Mouse (Mus musculus): ENCODE measurements around the gene Slc34a1. TPM values are rescaled to one million over a fixed set of nuclear protein-coding genes. Genes with fewer than 3 reads are reported as not detected.

The Slc34a1 gene
- polyA plus RNA-seq, 2 experiments = 0.01 TPM; not detected in 1

- ATAC-seq (ENCODE audit: insufficient read depth) (peak; percentile 68; the same call in 1 of the 2 replicates), DNase-seq (ENCODE audit: low read depth in 3 of 3, low spot score in 3 of 3) (peak; percentile 42 to 59 (median 52))
- Histone ChIP-seq H3K9me3 (ENCODE audit: control insufficient read depth, low read length) (no peaks in the 10 kb centered on the region), H3K4me2 (ENCODE audit: low read depth) (no peak overlapping the region), H3K4me3 (ENCODE audit: insufficient read depth in 1 of 2, low read depth in 2 of 2, low read length in 2 of 2) (no peak overlapping the region), H3K4me1 (replicated peaks; ENCODE audit: control insufficient read depth in 2 of 2, insufficient read depth in 2 of 2, low read length in 1 of 2) (0 out of 4 replicates have a peak, but pooled peaks cover 0 to 2% of the 10 kb centered on the region in 2 experiments), H3K9ac (replicated peaks) (no peak overlapping the region), H3K36me3 (replicated peaks; ENCODE audit: control insufficient read depth, insufficient read depth, low read depth) (no peaks in the 10 kb centered on the region), H3K27ac (no peak overlapping the region), H3K27me3 (ENCODE audit: control insufficient read depth, insufficient read depth, low read length) (peaks cover 11% of the 10 kb centered on the region)
- 9% methylated on average over 11 of the region's 11 CpGs for WGBS (ENCODE audit: insufficient replicate concordance)
- no peak for TF ChIP-seq EP300 (IDR thresholded peaks at IDR 0.05; ENCODE audit: low read depth)
- peak; percentile 95 for TF ChIP-seq CTCF (IDR thresholded peaks at IDR 0.05; ENCODE audit: low read depth)
Observed at GRCm38 (mm10) chr13:55404853-55405782, 7.1 kb downstream of the Slc34a1 start.

GRCm38 (mm10) chr13:55405783-55406390 is 7.9 kb downstream of the Slc34a1 start:
- TF ChIP-seq EP300 (IDR thresholded peaks at IDR 0.05; ENCODE audit: low read depth) (no peak), CTCF (IDR thresholded peaks at IDR 0.05; ENCODE audit: low read depth) (no peak)
- H3K36me3 ChIP-seq (replicated peaks; ENCODE audit: control insufficient read depth, insufficient read depth, low read depth) = no peaks in the 10 kb centered on the region
- no peak overlapping the region for H3K27ac ChIP-seq
- no peak overlapping the region for H3K4me2 ChIP-seq (ENCODE audit: low read depth)
- WGBS (ENCODE audit: insufficient replicate concordance) = 25% methylated on average over 13 of the region's 13 CpGs
- H3K9me3 ChIP-seq (ENCODE audit: control insufficient read depth, low read length) = no peaks in the 10 kb centered on the region
- ATAC-seq (ENCODE audit: insufficient read depth) (no peak), DNase-seq (ENCODE audit: low read depth in 3 of 3, low spot score in 3 of 3) (no peak)
- peaks cover 11% of the 10 kb centered on the region for H3K27me3 ChIP-seq (ENCODE audit: control insufficient read depth, insufficient read depth, low read length)
- no peak overlapping the region for H3K4me3 ChIP-seq (ENCODE audit: insufficient read depth in 1 of 2, low read depth in 2 of 2, low read length in 2 of 2)
- H3K9ac ChIP-seq (replicated peaks) = no peak overlapping the region
- 0 out of 4 replicates have a peak, but pooled peaks cover 0 to 2% of the 10 kb centered on the region in 2 experiments for H3K4me1 ChIP-seq (replicated peaks; ENCODE audit: control insufficient read depth in 2 of 2, insufficient read depth in 2 of 2, low read length in 1 of 2)

GRCm38 (mm10) chr13:55407341-55407740 is 9.4 kb downstream of the Slc34a1 start:
- no peak for TF ChIP-seq CTCF (IDR thresholded peaks at IDR 0.05; ENCODE audit: low read depth)
- TF ChIP-seq EP300 (IDR thresholded peaks at IDR 0.05; ENCODE audit: low read depth) = no peak
- Histone ChIP-seq H3K4me3 (ENCODE audit: insufficient read depth in 1 of 2, low read depth in 2 of 2, low read length in 2 of 2) (no peak overlapping the region), H3K27ac (no peak overlapping the region), H3K4me2 (ENCODE audit: low read depth) (no peak overlapping the region), H3K27me3 (ENCODE audit: control insufficient read depth, insufficient read depth, low read length) (peaks cover 11% of the 10 kb centered on the region), H3K4me1 (replicated peaks; ENCODE audit: control insufficient read depth in 2 of 2, insufficient read depth in 2 of 2, low read length in 1 of 2) (0 out of 4 replicates have a peak, but pooled peaks cover 0 to 2% of the 10 kb centered on the region in 2 experiments), H3K36me3 (replicated peaks; ENCODE audit: control insufficient read depth, insufficient read depth, low read depth) (no peaks in the 10 kb centered on the region), H3K9me3 (ENCODE audit: control insufficient read depth, low read length) (no peaks in the 10 kb centered on the region), H3K9ac (replicated peaks) (no peak overlapping the region)
- DNase-seq (ENCODE audit: low read depth in 3 of 3, low spot score in 3 of 3) (no peak), ATAC-seq (ENCODE audit: insufficient read depth) (no peak)
- WGBS (ENCODE audit: insufficient replicate concordance) = 53% methylated on average over 4 of the region's 4 CpGs

GRCm38 (mm10) chr13:55408546-55409120 is 10.6 kb downstream of the Slc34a1 start:
- WGBS (ENCODE audit: insufficient replicate concordance) = 64% methylated on average over 19 of the region's 19 CpGs
- H3K9me3 ChIP-seq (ENCODE audit: control insufficient read depth, low read length) = no peaks in the 10 kb centered on the region
- peaks cover 11% of the 10 kb centered on the region for H3K27me3 ChIP-seq (ENCODE audit: control insufficient read depth, insufficient read depth, low read length)
- no peak overlapping the region for H3K27ac ChIP-seq
- TF ChIP-seq EP300 (IDR thresholded peaks at IDR 0.05; ENCODE audit: low read depth) (no peak), CTCF (IDR thresholded peaks at IDR 0.05; ENCODE audit: low read depth) (no peak)
- no peak for DNase-seq (ENCODE audit: low read depth in 3 of 3, low spot score in 3 of 3)
- H3K4me2 ChIP-seq (ENCODE audit: low read depth) = no peak overlapping the region
- H3K9ac ChIP-seq (replicated peaks) = no peak overlapping the region
- 0 out of 4 replicates have a peak, but pooled peaks cover 0 to 2% of the 10 kb centered on the region in 2 experiments for H3K4me1 ChIP-seq (replicated peaks; ENCODE audit: control insufficient read depth in 2 of 2, insufficient read depth in 2 of 2, low read length in 1 of 2)
- no peak for ATAC-seq (ENCODE audit: insufficient read depth)
- no peaks in the 10 kb centered on the region for H3K36me3 ChIP-seq (replicated peaks; ENCODE audit: control insufficient read depth, insufficient read depth, low read depth)
- no peak overlapping the region for H3K4me3 ChIP-seq (ENCODE audit: insufficient read depth in 1 of 2, low read depth in 2 of 2, low read length in 2 of 2)
